Mouse (Mus musculus): Measurements from ENCODE around the gene Rtn4. TPM values are rescaled to one million over a fixed set of nuclear protein-coding genes. Genes with fewer than 3 reads are reported as not detected.

Gene Rtn4
- polyA plus RNA-seq, 1 experiment from 2014 or later = 11.9 TPM

- Histone ChIP-seq H3K36me3 (no peaks in the 10 kb centered on the region), H3K9me3 (replicated peaks) (no peaks in the 10 kb centered on the region), H3K4me1 (replicated peaks) (peaks cover 9% of the 10 kb centered on the region), H3K27ac (no peak overlapping the region), H3K9ac (no peak overlapping the region), H3K4me2 (no peak overlapping the region), H3K27me3 (no peaks in the 10 kb centered on the region), H3K4me3 (replicated peaks) (no peak overlapping the region)
- no peak for DNase-seq
- 82% methylated on average over 2 of the region's 2 CpGs for WGBS (ENCODE audit: insufficient replicate concordance)
- no peak for ATAC-seq (ENCODE audit: low read depth)
Observed at GRCm38 (mm10) chr11:29714789-29715188, 22.0 kb downstream of the Rtn4 start.

- Histone ChIP-seq H3K4me2 (no peak overlapping the region), H3K27ac (no peak overlapping the region), H3K4me3 (replicated peaks) (no peak overlapping the region), H3K27me3 (no peaks in the 10 kb centered on the region), H3K9ac (no peak overlapping the region), H3K4me1 (replicated peaks) (peaks cover 9% of the 10 kb centered on the region), H3K9me3 (replicated peaks) (no peaks in the 10 kb centered on the region), H3K36me3 (no peaks in the 10 kb centered on the region)
- no peak for ATAC-seq (ENCODE audit: low read depth)
- no peak for DNase-seq
- WGBS (ENCODE audit: insufficient replicate concordance) = 73% methylated on average over 3 of the region's 3 CpGs
Observed at GRCm38 (mm10) chr11:29715499-29715898, 22.8 kb downstream of the Rtn4 start.

DNA sequence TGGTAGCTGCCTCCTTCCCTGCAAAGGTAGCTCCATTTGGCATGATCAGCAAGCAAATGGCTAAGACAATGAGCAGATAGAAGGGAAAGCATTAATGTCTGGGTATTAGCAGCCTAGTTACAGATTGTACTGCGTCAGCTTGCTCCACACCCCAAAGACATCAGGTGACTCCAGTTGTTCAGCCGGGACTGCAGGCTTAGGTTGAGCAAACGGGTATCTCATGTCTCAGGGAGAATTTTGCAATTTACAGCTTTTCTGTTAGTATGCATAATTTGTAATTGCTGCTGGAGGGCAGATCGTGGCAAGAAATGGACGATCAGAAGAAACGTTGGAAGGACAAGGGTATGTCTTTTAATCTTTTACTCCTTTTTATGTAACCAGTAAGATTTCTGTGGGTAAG, 25.8 kb downstream of the Rtn4 start:
- no peaks in the 10 kb centered on the region for H3K27me3 ChIP-seq
- ATAC-seq (ENCODE audit: low read depth) (no peak), DNase-seq (no peak)
- H3K9me3 ChIP-seq (replicated peaks) = no peaks in the 10 kb centered on the region
- peaks cover 9% of the 10 kb centered on the region for H3K4me1 ChIP-seq (replicated peaks)
- H3K27ac ChIP-seq = no peak overlapping the region
- no peak overlapping the region for H3K4me3 ChIP-seq (replicated peaks)
- H3K4me2 ChIP-seq = no peak overlapping the region
- no peaks in the 10 kb centered on the region for H3K36me3 ChIP-seq
- H3K9ac ChIP-seq = no peak overlapping the region
- 59% methylated on average over 6 of the region's 6 CpGs for WGBS (ENCODE audit: insufficient replicate concordance)

DNA sequence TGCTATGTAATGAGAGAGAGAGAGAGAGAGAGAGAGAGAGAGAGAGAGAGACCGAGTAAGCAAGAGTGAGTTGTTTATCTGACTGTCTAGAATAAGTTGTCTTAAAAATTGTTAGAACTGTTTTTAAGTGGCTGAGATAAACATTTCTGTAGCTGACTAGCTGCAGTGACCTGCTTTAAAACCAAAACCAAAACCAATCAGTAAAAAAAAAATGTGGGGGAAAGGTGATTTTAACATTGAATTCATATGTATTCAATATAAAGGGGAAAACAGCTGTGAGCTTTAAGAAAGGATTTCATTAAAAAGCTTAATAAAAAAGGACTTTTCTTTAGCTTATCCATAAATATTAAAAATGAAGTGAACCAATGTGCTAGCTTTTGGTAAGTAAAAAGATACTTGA, 26.9 kb downstream of the Rtn4 start:
- H3K4me2 ChIP-seq = no peak overlapping the region
- H3K27me3 ChIP-seq = no peaks in the 10 kb centered on the region
- DNase-seq = no peak
- H3K4me3 ChIP-seq (replicated peaks) = no peak overlapping the region
- no peaks in the 10 kb centered on the region for H3K9me3 ChIP-seq (replicated peaks)
- H3K4me1 ChIP-seq (replicated peaks) = peaks cover 9% of the 10 kb centered on the region
- H3K9ac ChIP-seq = no peak overlapping the region
- no peak for ATAC-seq (ENCODE audit: low read depth)
- no peaks in the 10 kb centered on the region for H3K36me3 ChIP-seq
- no peak overlapping the region for H3K27ac ChIP-seq
- 50% methylated on average over 1 of the region's 1 CpGs for WGBS (ENCODE audit: insufficient replicate concordance)

GRCm38 (mm10) chr11:29724213-29724612, 31.5 kb downstream of the Rtn4 start:
- H3K4me3 ChIP-seq (replicated peaks) = no peak overlapping the region
- H3K4me2 ChIP-seq = no peak overlapping the region
- H3K36me3 ChIP-seq = no peaks in the 10 kb centered on the region
- no peaks in the 10 kb centered on the region for H3K9me3 ChIP-seq (replicated peaks)
- no peak overlapping the region for H3K9ac ChIP-seq
- no peaks in the 10 kb centered on the region for H3K27me3 ChIP-seq
- H3K4me1 ChIP-seq (replicated peaks) = no peaks in the 10 kb centered on the region
- WGBS (ENCODE audit: insufficient replicate concordance) = 82% methylated on average over 2 of the region's 2 CpGs
- ATAC-seq (ENCODE audit: low read depth) = no peak
- no peak overlapping the region for H3K27ac ChIP-seq
- no peak for DNase-seq

GRCm38 (mm10) chr11:29725167-29725566, 32.4 kb downstream of the Rtn4 start:
- Histone ChIP-seq H3K27ac (no peak overlapping the region), H3K27me3 (no peaks in the 10 kb centered on the region), H3K4me2 (no peak overlapping the region), H3K9me3 (replicated peaks) (no peaks in the 10 kb centered on the region), H3K4me1 (replicated peaks) (no peaks in the 10 kb centered on the region), H3K36me3 (no peaks in the 10 kb centered on the region), H3K4me3 (replicated peaks) (no peak overlapping the region), H3K9ac (no peak overlapping the region)
- ATAC-seq (ENCODE audit: low read depth) (no peak), DNase-seq (no peak)

DNA sequence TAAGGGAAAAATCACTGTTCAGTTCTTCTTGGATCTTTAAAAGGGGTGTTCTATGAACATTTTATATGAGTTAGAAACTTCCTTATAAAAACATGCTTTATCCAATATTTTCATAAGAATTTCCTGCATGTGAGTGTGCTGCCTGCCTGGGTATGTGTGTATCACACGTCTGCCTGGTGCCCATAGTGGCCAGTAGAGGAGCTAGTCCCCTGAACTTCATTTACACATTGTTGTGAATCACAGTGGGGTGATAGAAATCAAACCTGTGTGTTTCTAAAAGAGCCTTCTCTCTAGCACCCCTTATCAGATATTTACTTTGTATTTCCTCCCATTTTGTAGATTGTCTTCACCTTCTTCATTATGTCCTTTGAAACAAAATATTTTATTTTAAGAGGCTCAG, 32.9 kb downstream of the Rtn4 start:
- H3K4me1 ChIP-seq (replicated peaks) = no peaks in the 10 kb centered on the region
- no peak overlapping the region for H3K4me3 ChIP-seq (replicated peaks)
- no peak overlapping the region for H3K27ac ChIP-seq
- WGBS (ENCODE audit: insufficient replicate concordance) = 58% methylated on average over 1 of the region's 1 CpGs
- H3K9ac ChIP-seq = no peak overlapping the region
- ATAC-seq (ENCODE audit: low read depth) = no peak
- no peaks in the 10 kb centered on the region for H3K27me3 ChIP-seq
- H3K9me3 ChIP-seq (replicated peaks) = no peaks in the 10 kb centered on the region
- no peaks in the 10 kb centered on the region for H3K36me3 ChIP-seq
- no peak for DNase-seq
- no peak overlapping the region for H3K4me2 ChIP-seq

DNA sequence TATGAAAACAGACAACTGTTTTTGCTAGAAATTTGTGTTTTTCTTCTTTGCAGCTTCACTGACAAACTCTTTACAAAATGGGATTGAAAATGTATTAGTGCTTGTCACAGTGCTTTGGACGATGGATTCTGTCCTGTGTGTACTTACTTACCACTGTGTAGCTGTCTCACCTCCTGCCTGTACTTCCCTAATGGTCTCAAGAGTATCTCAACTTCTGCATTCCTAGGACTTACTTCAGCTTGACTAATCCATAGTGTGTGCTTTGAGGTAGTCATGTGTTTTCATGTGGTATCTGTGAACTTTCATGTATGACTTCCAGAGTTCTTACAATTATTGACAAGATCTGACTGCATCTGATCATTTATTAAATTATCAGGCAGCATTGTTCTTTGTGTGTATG, 35.2 kb downstream of the Rtn4 start:
- ATAC-seq (ENCODE audit: low read depth) = no peak
- no peak overlapping the region for H3K4me3 ChIP-seq (replicated peaks)
- no peak overlapping the region for H3K27ac ChIP-seq
- no peaks in the 10 kb centered on the region for H3K27me3 ChIP-seq
- no peak overlapping the region for H3K9ac ChIP-seq
- 41% methylated on average over 1 of the region's 1 CpGs for WGBS (ENCODE audit: insufficient replicate concordance)
- no peaks in the 10 kb centered on the region for H3K4me1 ChIP-seq (replicated peaks)
- H3K36me3 ChIP-seq = no peaks in the 10 kb centered on the region
- no peak for DNase-seq
- H3K9me3 ChIP-seq (replicated peaks) = no peaks in the 10 kb centered on the region
- no peak overlapping the region for H3K4me2 ChIP-seq

DNA sequence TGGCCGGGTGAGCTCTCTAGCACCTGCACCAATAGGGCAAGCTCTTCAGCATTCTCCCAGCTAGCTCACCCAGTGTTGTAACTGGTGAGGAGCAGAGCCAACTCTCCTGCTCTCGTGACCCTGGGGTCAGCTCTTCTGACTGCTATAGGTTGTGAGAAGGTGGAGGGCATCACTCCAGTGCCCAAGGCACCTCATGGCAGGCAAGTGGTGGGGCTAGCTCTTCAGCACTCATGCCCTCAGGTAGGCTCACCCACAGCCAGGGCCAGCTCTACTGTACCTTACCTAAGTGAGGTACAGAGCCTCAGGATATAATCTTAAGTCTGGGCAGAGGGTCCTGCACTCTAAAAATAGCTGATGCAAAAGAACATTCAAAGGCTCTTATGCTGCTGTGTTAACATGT, 47.0 kb downstream of the Rtn4 start:
- Histone ChIP-seq H3K9me3 (replicated peaks) (no peaks in the 10 kb centered on the region), H3K27ac (no peak overlapping the region; the same call in 1 of the 2 replicates), H3K27me3 (no peaks in the 10 kb centered on the region), H3K4me3 (replicated peaks) (no peak overlapping the region), H3K36me3 (peaks cover 5% of the 10 kb centered on the region; the same call in 1 of the 2 replicates), H3K9ac (no peak overlapping the region), H3K4me2 (no peak overlapping the region), H3K4me1 (replicated peaks) (no peaks in the 10 kb centered on the region)
- ATAC-seq (ENCODE audit: low read depth) (peak; percentile 29; the same call in 1 of the 2 replicates), DNase-seq (no peak)
- 70% methylated on average over 2 of the region's 2 CpGs for WGBS (ENCODE audit: insufficient replicate concordance)

DNA sequence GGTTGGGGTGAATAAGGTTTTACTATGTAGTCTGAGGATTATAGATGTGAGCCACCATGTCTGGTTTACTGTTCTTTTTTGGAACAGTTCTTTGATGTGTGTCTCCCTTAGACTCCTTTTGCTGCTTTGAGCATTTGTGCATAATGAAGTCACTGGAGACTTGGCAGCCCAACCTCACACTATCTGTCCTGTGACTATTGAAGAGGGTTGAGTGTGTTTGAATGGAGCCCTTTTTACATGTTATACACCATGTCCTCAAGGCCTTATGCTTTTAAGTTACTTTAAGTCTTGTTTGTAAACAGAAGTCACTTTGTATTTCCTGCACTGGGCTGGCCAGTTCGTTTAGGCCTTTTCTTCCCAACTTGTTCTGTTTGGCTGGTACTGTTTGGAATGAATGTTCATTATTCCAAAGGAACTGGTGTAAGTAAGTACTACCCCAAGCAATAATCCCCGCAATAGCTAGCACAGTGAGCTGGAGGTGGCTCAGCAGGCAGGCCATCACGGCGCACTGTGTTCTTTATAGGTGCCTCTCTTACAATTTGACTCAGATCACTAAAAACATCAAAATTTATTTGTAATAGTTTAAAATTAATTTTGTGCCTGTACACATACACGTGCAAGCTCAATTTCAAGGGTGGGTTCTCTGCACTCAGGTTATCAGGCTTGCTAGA, 52.1 kb downstream of the Rtn4 start:
- ATAC-seq (ENCODE audit: low read depth) (no peak), DNase-seq (no peak)
- Histone ChIP-seq H3K27me3 (no peaks in the 10 kb centered on the region), H3K36me3 (peaks cover 11% of the 10 kb centered on the region), H3K4me3 (replicated peaks) (no peak overlapping the region), H3K9ac (no peak overlapping the region), H3K4me1 (replicated peaks) (no peaks in the 10 kb centered on the region), H3K4me2 (no peak overlapping the region), H3K9me3 (replicated peaks) (no peaks in the 10 kb centered on the region), H3K27ac (no peak overlapping the region)
- 85% methylated on average over 5 of the region's 5 CpGs for WGBS (ENCODE audit: insufficient replicate concordance)

DNA sequence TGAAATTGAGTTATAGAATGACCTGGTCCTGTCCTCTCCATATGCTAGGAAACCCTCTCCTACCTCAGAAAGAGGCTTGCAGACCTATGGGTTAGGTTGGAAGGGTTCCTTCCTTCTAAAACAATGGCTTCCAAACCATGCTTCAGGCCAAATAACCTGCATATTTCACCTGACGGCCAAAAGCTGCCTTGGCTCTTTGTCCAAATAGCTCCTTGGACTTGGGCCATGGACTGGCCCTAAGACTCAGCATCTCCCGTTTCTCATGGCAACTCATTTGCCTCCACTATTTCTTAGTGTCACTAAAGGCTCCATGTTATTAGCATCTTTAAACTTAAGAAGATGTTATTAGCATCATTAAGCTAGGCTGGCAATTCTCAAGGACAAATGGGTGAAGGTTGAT, 52.8 kb downstream of the Rtn4 start:
- Histone ChIP-seq H3K27ac (no peak overlapping the region), H3K9me3 (replicated peaks) (no peaks in the 10 kb centered on the region), H3K27me3 (no peaks in the 10 kb centered on the region), H3K4me3 (replicated peaks) (no peak overlapping the region), H3K9ac (no peak overlapping the region), H3K36me3 (peaks cover 11% of the 10 kb centered on the region), H3K4me2 (no peak overlapping the region), H3K4me1 (replicated peaks) (no peaks in the 10 kb centered on the region)
- WGBS (ENCODE audit: insufficient replicate concordance) = 72% methylated on average over 2 of the region's 2 CpGs
- no peak for DNase-seq
- no peak for ATAC-seq (ENCODE audit: low read depth)

- Histone ChIP-seq H3K4me1 (replicated peaks) (no peaks in the 10 kb centered on the region), H3K27ac (no peak overlapping the region), H3K36me3 (peaks cover 11% of the 10 kb centered on the region), H3K9me3 (replicated peaks) (no peaks in the 10 kb centered on the region), H3K4me2 (no peak overlapping the region), H3K4me3 (replicated peaks) (no peak overlapping the region), H3K27me3 (no peaks in the 10 kb centered on the region), H3K9ac (no peak overlapping the region)
- WGBS (ENCODE audit: insufficient replicate concordance) = 76% methylated on average over 9 of the region's 9 CpGs
- no peak for DNase-seq
- no peak for ATAC-seq (ENCODE audit: low read depth)
Observed at GRCm38 (mm10) chr11:29746203-29746602, 53.5 kb downstream of the Rtn4 start.
